Mouse (Mus musculus) adrenal gland, postnatal 4 days (tissue): ENCODE results near the gene Bpifb5. TPM values are rescaled to one million over a fixed set of nuclear protein-coding genes. Genes with fewer than 3 reads are reported as not detected.
"Not testable (repeated sequence)": the region's sequence is repeated elsewhere in the genome, so short reads cannot be mapped to it uniquely, and the experiment has no call there.

Source experiments
- DNase-seq, 2 experiments: peaks; one replicate each; pipeline ENCODE4 v3.0.0; 2021 to 2022; ENCODE audit warnings: low spot score in 2 of 2, mixed read lengths in 2 of 2
- long read RNA-seq, 2 experiments: library from polyadenylated mRNA; stranded (forward); transcript quantifications; one replicate each; pipeline ENCODE4 v2.0.0; 2021
- total RNA-seq, 2 experiments: library from RNA; stranded (reverse); gene quantifications; 2 replicates each; pipeline ENCODE4 v1.2.3; 2021

Gene Bpifb5
- not detected for total RNA-seq
- long read RNA-seq, experiment 1: 0 reads
- long read RNA-seq, experiment 2, partial matches to known transcripts: 0 of 1 reads
- long read RNA-seq, experiment 2, other reads (novel, unspliced or antisense): 1 of 1 reads

DNA sequence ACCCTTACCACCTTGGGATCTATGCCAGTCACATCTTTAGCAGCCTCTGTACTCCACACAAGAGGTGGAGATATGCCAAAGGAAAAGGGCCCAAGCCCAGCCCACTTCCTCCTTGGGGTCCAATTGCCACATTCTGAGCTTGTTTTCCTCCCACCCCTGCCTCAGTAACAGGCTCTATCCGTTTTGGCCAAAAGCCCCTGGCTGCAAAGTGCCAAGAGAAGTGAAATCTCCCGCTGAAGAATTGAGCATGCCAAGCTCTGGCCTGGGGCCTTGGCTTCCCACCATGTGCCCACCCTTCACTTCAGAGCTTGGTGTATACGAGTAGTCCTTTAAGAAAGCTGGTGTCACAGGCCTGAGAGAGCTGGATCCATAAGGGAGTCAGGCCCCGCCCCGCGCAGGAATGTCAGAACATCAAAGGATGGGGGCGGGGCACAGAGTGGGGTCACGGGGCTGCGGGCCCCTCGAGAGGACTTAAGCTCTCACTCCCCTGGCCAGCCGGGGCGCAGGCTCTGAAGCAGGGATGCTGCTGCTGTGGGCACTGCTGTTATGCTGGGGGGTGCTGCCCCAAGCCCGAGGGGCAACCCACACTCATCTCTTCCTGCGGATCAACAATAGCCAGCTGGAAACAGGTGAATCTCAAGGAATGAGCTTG lies at the start of gene Bpifb5:
Bpifb5 (plus strand) TSS at position 478 of the 652 bp plus-strand sequence.
- no peak for DNase-seq

DNA sequence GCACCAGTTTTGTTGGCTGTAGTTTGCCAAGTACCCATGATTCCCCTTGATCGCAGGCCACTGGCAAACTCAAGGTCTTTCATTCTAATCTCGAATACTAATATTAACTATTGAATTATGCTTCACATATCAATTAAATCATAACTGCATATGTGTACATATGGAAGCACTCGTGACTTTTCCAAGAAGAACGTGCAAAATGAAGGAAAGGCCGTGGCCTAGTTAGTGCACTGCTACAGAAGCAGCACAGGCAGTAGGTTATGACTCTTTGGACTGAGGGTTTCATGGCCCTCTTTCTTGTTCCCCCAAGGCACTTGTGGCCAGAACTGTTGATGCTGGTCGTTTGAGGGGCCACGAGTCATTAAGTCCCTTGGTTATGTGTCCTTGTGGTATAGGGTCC lies 41.6 kb upstream of the Bpifb5 start:
- DNase-seq: not testable (repeated sequence)

DNA sequence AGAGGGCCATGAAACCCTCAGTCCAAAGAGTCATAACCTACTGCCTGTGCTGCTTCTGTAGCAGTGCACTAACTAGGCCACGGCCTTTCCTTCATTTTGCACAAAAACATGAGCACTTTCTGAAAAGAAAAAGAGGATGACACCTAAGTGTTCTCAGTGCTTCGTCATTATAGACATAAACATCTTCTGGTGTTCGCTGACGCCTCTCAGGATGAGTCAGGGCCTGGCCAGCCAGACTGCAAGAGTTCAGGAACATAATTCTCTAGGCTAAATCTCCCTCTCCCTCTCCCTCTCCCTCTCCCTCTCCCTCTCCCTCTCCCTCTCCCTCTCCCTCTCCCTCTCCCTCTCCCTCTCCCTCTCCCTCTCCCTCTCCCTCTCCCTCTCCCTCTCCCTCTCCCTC lies 40.5 kb upstream of the Bpifb5 start:
- not testable (repeated sequence) for DNase-seq

GRCm38 (mm10) chr2:154185319-154185718 lies 38.2 kb upstream of the Bpifb5 start:
- no peak for DNase-seq

- no peak for DNase-seq
Measured at GRCm38 (mm10) chr2:154185748-154186147, 37.8 kb upstream of the Bpifb5 start.

DNA sequence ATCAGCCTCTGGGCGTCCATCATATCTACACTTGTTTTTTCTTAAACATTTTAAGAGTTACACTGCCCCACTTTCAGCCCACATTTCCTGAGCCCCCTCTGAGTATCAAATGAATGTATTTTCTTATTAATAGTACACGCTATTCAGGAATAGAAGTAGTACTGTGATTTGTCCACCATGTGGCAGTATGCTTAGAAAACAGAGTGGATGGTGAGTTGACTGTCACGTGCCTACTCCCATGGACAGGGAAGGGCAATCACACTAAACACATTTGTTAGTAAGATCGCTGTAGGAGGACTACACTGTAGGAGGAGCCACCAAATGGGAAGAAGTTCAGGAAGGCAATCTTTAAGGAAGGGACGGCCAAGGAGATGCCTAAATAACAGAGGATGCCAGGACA lies 36.1 kb upstream of the Bpifb5 start:
- no peak for DNase-seq

DNA sequence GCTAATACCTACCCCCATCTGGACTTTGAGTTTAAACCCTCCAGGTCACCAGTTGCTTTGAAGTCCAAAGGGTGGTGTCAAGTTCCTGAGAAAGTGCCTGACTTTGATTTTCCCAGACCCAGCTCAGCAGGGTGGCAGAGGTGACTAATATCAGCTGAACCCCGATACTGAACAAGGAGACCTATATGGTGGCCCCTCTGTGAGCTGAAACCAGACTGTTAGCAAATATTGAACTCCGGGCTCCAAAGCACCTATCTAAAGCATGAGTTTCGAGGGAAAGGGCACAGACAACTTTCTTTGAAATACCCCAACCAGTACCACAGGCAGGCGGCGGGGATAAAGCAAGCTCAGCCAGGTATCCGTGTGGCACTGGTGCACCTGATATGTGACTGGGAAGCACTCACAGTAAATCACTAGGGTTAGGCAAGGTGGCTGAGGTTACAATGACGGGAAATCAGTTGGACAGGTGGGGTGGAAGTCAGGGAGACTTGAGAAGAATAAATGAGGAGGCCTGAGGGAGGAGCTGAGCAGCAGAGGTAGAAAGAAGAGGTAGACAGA lies 33.6 kb upstream of the Bpifb5 start:
- no peak for DNase-seq

- DNase-seq: no peak
Measured at GRCm38 (mm10) chr2:154190546-154191258, 32.8 kb upstream of the Bpifb5 start, which contains the start of gene Bpifb1. Bpifb1 (plus strand) TSS chr2:154190818.

- DNase-seq: no peak
Measured at GRCm38 (mm10) chr2:154192141-154192540, 31.4 kb upstream of the Bpifb5 start.

DNA sequence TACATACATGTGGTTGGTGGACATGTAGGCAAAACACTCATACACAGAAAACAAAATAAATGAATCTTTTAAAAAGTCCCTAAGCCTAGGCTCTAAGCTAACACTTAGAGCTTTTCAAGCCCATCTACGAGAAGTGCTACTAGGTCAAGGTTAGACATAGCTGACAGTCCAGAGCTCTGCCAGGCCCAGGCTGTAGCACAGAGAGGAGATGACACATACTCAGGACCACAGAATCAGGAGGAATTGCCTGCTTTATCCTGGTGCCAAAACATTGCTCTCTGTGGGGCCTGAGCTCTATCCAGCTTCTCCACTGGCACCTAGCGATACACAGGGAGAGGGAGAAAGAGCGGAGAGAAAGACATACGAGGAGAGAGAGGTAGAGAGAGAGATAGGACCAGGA lies 30.5 kb upstream of the Bpifb5 start:
- no peak for DNase-seq

GRCm38 (mm10) chr2:154193994-154194504 lies 29.5 kb upstream of the Bpifb5 start:
- DNase-seq: no peak

- DNase-seq: no peak
Measured at GRCm38 (mm10) chr2:154197036-154197435, 26.5 kb upstream of the Bpifb5 start.

DNA sequence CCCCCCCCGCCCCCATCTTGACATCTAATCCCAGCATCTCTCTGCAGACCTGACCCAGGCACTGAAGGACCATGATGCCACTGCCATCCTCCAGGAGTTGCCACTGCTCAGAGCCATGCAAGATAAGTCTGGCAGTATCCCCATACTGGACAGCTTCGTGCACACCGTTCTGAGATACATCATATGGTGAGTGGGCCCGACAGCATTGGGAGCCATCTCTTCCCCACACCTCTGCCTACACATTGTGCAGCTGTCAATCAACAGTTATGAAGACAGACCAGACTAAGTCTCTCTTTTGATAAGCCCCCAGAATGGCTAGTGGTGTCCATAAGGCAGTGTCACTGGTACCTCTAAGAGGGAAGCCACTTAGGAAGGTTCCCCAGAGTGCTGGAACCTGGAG lies 18.9 kb upstream of the Bpifb5 start:
- no peak for DNase-seq

DNA sequence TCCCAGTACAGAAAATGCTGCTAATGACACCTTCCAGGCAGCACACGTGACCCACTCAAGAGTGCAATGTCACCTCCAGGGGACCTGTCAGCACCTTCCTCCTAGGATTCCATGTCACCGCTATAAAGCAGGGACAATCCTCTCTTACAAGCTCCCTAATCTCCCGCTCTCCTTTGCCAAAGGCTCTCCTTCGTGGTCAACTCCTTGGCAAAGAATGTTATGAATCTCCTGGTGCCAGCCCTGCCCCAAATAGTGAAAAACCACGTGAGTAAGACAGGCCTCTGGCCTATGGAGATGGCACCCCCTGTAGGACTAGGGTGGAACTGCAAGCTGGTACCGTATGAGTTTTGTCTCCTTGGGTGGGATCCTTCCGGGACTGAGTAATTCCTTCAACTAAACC lies 16.6 kb upstream of the Bpifb5 start:
- DNase-seq: peak; percentile 21 to 22

DNA sequence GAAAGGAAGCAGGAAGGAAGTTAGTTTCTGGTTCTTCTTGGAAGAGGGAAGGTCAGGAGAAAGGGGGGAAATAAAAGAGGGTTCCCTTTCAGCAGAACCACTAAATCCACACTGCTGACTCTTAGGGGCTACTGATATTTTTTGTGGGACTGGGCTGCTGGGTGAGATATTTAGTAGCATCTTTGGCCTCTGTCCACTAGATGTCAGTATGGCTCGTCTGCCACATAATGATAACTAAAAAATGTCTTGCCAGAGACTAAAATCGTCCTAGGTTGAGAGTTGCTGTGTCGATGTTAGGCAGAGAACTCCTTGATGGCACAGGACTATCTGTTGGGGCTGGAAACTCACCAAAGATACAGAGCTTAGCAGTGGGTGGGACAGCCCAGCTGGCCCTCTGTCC lies 14.4 kb upstream of the Bpifb5 start:
- no peak for DNase-seq

DNA sequence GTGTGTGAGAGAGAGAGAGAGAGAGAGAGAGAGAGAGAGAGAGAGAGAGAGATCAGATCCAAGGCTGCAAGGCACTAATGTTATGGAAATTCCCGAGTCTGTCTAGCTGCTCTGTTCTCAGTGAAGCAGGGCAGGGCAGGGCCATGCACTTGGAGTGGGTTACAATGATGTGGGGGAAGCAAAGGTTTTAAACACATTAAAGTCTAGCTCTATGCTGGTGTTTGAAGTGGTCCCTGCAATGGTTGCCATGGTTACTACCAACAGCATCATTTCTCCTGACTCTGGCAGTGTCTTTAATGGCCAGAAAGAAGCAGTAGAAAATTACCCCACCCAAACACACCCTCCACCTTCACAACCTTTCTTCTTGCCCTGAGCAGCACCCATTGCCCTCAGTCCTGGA lies 12.4 kb upstream of the Bpifb5 start:
- no peak for DNase-seq

GRCm38 (mm10) chr2:154211881-154212280 lies 11.7 kb upstream of the Bpifb5 start:
- DNase-seq: no peak

GRCm38 (mm10) chr2:154215191-154215590 lies 8.4 kb upstream of the Bpifb5 start:
- peak; percentile 56 to 75 for DNase-seq

DNA sequence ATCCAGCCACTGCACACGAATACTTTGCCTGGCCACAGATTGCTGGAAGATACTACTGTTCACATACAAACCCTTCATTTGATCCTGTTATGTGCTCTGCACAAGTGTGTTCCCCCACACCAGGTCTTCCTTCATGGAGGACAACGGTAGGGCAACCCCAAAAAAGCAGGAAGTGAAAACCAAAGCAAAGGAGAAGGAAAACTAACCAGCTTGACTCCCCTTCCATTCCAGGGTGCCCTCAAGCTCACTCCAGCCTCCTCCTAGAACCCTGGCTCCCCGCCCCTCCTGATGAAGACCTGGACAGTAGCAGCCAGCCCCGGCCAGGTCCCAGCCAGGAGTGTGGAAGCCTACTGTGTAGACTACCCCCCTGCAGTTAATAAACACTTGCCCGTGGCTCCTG lies 3.6 kb upstream of the Bpifb5 start:
- no peak for DNase-seq

- DNase-seq: no peak
Measured at GRCm38 (mm10) chr2:154223917-154224273, 353 bp downstream of the Bpifb5 start.

- no peak for DNase-seq
Measured at GRCm38 (mm10) chr2:154226991-154227390, 3.4 kb downstream of the Bpifb5 start.

GRCm38 (mm10) chr2:154227830-154228229 lies 4.3 kb downstream of the Bpifb5 start:
- no peak for DNase-seq
